Mouse (Mus musculus) myocyte (in vitro differentiated cells): ENCODE measurements at regions not wholly inside any gene's neighbourhood (a gene's known extent, or its start where the extent isn't known, plus 50 kb on each side); places are given as distances from the start of the nearest gene placed in this dataset.

ENCODE experiments used
- H3K27me3 ChIP-seq: one replicate; pipeline ENCODE4 v1.6.1; 2011; ENCODE audit not compliant: control insufficient read depth, insufficient read depth, insufficient read length
- H3K36me3 ChIP-seq: one replicate; pipeline ENCODE4 v1.6.1; 2011; ENCODE audit not compliant: control insufficient read depth, insufficient read depth
- H3K4me2 ChIP-seq: one replicate; pipeline ENCODE4 v1.6.1; 2011; ENCODE audit warnings: low read depth, control low read depth
- H3K4me3 ChIP-seq: one replicate; pipeline ENCODE4 v1.5.1; 2011; ENCODE audit warnings: mild to moderate bottlenecking, control low read depth, moderate library complexity
- H3K79me2 ChIP-seq: one replicate; pipeline ENCODE4 v1.6.1; 2011; ENCODE audit not compliant: control insufficient read depth, insufficient read depth
- H3ac ChIP-seq: one replicate; pipeline ENCODE4 v1.6.1; 2011; ENCODE audit not compliant: control insufficient read depth, insufficient read length
- CEBPB ChIP-seq: IDR thresholded peaks from 2 replicates; pipeline ENCODE4 v1.6.1; 2011; ENCODE audit warnings: mild to moderate bottlenecking, moderate library complexity; ENCODE audit not compliant: poor library complexity, insufficient read depth, severe bottlenecking
- E2F4 ChIP-seq: IDR thresholded peaks from one replicate; pipeline ENCODE4 v1.6.1; 2011; ENCODE audit warnings: mild to moderate bottlenecking, control low read depth, moderate library complexity; ENCODE audit not compliant: insufficient read depth
- MAX ChIP-seq: IDR thresholded peaks from one replicate; pipeline ENCODE4 v1.6.1; 2011; ENCODE audit warnings: low read depth, mild to moderate bottlenecking, control low read depth
- MYOD1 ChIP-seq, 3 experiments: IDR thresholded peaks; one replicate each; pipeline ENCODE4 v1.6.1; 2011; ENCODE audit warnings: control low read depth in 2 of 3, low read depth in 2 of 3, mild to moderate bottlenecking in 2 of 3, moderate library complexity in 1 of 3; ENCODE audit not compliant: insufficient read length in 2 of 3, control insufficient read depth in 1 of 3
- MYOG ChIP-seq, 3 experiments: IDR thresholded peaks; one replicate each; pipeline ENCODE4 v1.6.1; 2011; ENCODE audit warnings: control low read depth in 2 of 3, low read depth in 2 of 3, mild to moderate bottlenecking in 2 of 3; ENCODE audit not compliant: insufficient read length in 2 of 3, control insufficient read depth in 1 of 3, insufficient read depth in 1 of 3
- POLR2A ChIP-seq: IDR thresholded peaks from one replicate; pipeline ENCODE4 v1.6.1; 2011; ENCODE audit warnings: low read depth, mild to moderate bottlenecking, control low read depth, moderate library complexity; ENCODE audit not compliant: insufficient read length
- POLR2AphosphoS2 ChIP-seq: IDR thresholded peaks from one replicate; pipeline ENCODE4 v1.6.1; 2011; ENCODE audit warnings: low read depth, control low read depth; ENCODE audit not compliant: insufficient read length
- REST ChIP-seq: IDR thresholded peaks from one replicate; pipeline ENCODE4 v1.6.1; 2011; ENCODE audit warnings: mild to moderate bottlenecking, control low read depth, moderate library complexity; ENCODE audit not compliant: insufficient read depth, insufficient read length
- SRF ChIP-seq: IDR thresholded peaks from one replicate; pipeline ENCODE4 v1.6.1; 2011; ENCODE audit warnings: low read depth; ENCODE audit not compliant: control insufficient read depth, insufficient read length
- TCF12 ChIP-seq: IDR thresholded peaks from one replicate; pipeline ENCODE4 v1.6.1; 2011; ENCODE audit warnings: mild to moderate bottlenecking, control low read depth; ENCODE audit not compliant: poor library complexity, insufficient read depth, severe bottlenecking
- TCF3 ChIP-seq: IDR thresholded peaks from one replicate; pipeline ENCODE4 v1.6.1; 2011; ENCODE audit warnings: low read depth, control low read depth; ENCODE audit not compliant: insufficient read length
- USF1 ChIP-seq: IDR thresholded peaks from one replicate; pipeline ENCODE4 v1.6.1; 2011; ENCODE audit warnings: low read depth, mild to moderate bottlenecking, control low read depth, moderate library complexity

DNA sequence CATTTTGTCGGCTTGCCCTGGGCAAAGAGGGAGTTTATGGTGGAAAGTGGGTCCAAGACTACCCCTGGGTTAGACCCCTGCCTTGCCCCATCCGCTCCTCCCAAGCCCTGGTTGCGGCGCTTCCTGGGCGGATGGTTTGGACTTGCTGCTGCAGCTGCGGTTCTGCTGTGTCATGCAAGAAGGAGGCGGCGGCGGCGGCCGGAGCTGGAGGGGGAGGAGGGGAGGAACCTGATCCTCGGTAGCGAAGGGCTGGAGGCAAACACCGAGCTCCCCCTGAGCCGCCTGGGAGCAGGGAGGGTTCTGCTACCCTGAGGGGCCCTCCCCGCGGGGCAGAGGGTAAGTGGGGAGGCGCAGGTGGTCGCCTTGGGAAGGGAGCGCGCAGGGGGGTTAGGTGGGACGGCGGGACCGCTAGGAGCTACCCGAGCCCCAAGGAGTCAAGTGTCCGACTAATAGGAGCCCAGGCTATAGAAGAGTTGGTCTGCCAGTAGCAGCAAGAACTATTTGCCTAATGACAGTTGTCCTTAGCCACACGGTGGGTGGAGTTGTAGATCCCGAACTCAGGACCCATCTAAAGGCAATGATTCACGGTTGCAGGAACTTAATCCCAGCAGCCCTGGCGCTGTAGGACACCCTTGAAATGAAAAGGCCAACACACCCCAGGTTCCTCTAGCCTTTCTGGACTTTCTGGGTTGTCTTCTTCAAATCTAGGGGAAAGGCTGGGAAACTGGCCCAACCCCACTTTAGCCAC is 178.2 kb upstream of the Mkln1 start:
- Histone ChIP-seq H3K4me3 (peak overlapping the region; percentile 84), H3K27me3 (no peaks in the 10 kb centered on the region), H3K79me2 (peaks cover 10% of the 10 kb centered on the region), H3K4me2 (peak overlapping the region; percentile 100), H3ac (no peak overlapping the region), H3K36me3 (no peaks in the 10 kb centered on the region)
- TF ChIP-seq MAX: no peak
- TF ChIP-seq POLR2A: peak; percentile 17
- peak in 2 of 3 experiments; percentile 17 to 54 for TF ChIP-seq MYOG (IDR thresholded peaks at IDR 0.05; ENCODE audit: control insufficient read depth in 1 of 3, insufficient read depth in 1 of 3, insufficient read length in 2 of 3, low read depth in 2 of 3)
- no peak for TF ChIP-seq POLR2AphosphoS2
- TF ChIP-seq MYOD1 (IDR thresholded peaks at IDR 0.05; ENCODE audit: control insufficient read depth in 1 of 3, insufficient read length in 2 of 3, low read depth in 2 of 3): peak in 1 of 3 experiments; percentile 38
- TF ChIP-seq TCF3: no peak
- no peak for TF ChIP-seq E2F4
- no peak for TF ChIP-seq TCF12
- TF ChIP-seq CEBPB: no peak
- no peak for TF ChIP-seq SRF

GRCm38 (mm10) chr6:31221490-31221889 is 177.0 kb upstream of the Mkln1 start:
- no peak for TF ChIP-seq MYOD1 (IDR thresholded peaks at IDR 0.05; ENCODE audit: control insufficient read depth in 1 of 3, insufficient read length in 2 of 3, low read depth in 2 of 3)
- no peak for TF ChIP-seq E2F4
- TF ChIP-seq POLR2AphosphoS2: no peak
- TF ChIP-seq SRF: no peak
- no peak for TF ChIP-seq MAX
- no peak for TF ChIP-seq CEBPB
- TF ChIP-seq USF1: no peak
- TF ChIP-seq REST: no peak
- TF ChIP-seq MYOG (IDR thresholded peaks at IDR 0.05; ENCODE audit: control insufficient read depth in 1 of 3, insufficient read depth in 1 of 3, insufficient read length in 2 of 3, low read depth in 2 of 3): no peak
- no peak for TF ChIP-seq POLR2A
- no peak for TF ChIP-seq TCF3
- no peak for TF ChIP-seq TCF12
- Histone ChIP-seq H3K79me2 (peaks cover 3% of the 10 kb centered on the region), H3K36me3 (no peaks in the 10 kb centered on the region), H3ac (no peak overlapping the region), H3K27me3 (no peaks in the 10 kb centered on the region), H3K4me2 (no peak overlapping the region), H3K4me3 (peak overlapping the region; percentile 84)

- TF ChIP-seq TCF3 (no peak), TCF12 (no peak), CEBPB (no peak), POLR2AphosphoS2 (no peak), REST (no peak), POLR2A (no peak), MYOG (IDR thresholded peaks at IDR 0.05; ENCODE audit: control insufficient read depth in 1 of 3, insufficient read depth in 1 of 3, insufficient read length in 2 of 3, low read depth in 2 of 3) (no peak), MYOD1 (IDR thresholded peaks at IDR 0.05; ENCODE audit: control insufficient read depth in 1 of 3, insufficient read length in 2 of 3, low read depth in 2 of 3) (no peak), E2F4 (no peak), SRF (no peak), USF1 (no peak), MAX (no peak)
- H3K4me3 ChIP-seq: no peak overlapping the region
- H3K27me3 ChIP-seq: no peaks in the 10 kb centered on the region
These were observed 176.4 kb upstream of the Mkln1 start for GRCm38 (mm10) chr6:31222024-31222579.

DNA sequence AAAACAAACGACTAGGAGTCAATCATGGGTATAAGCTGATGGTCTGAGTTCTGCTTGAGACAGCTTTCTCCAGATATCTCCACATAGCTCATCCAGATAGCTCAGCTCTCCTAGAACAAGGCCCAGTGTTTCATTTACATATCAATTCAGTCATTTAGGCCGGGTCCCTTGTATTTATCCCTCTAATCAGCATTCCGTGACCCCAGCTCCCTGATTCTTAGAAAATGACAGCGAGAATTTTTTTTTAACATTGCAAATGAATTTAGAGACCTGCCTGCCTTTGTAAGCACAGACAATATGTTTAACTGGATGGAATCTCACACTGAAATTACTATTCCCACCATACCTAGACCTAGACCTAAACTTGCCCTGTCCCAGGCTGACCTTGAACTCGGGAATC is 171.1 kb upstream of the Mkln1 start:
- no peak overlapping the region for H3K4me2 ChIP-seq
- no peaks in the 10 kb centered on the region for H3K27me3 ChIP-seq
- TF ChIP-seq REST (no peak), MYOG (IDR thresholded peaks at IDR 0.05; ENCODE audit: control insufficient read depth in 1 of 3, insufficient read depth in 1 of 3, insufficient read length in 2 of 3, low read depth in 2 of 3) (no peak), POLR2A (no peak), CEBPB (no peak), SRF (no peak), POLR2AphosphoS2 (no peak), E2F4 (no peak), TCF3 (no peak), MAX (no peak), USF1 (no peak), MYOD1 (IDR thresholded peaks at IDR 0.05; ENCODE audit: control insufficient read depth in 1 of 3, insufficient read length in 2 of 3, low read depth in 2 of 3) (no peak), TCF12 (no peak)
- H3K36me3 ChIP-seq: no peaks in the 10 kb centered on the region
- no peaks in the 10 kb centered on the region for H3K79me2 ChIP-seq
- no peak overlapping the region for H3K4me3 ChIP-seq
- H3ac ChIP-seq: no peak overlapping the region

More at GRCm38 (mm10) chr6:31222024-31222579, 176.4 kb upstream of the Mkln1 start:
- Histone ChIP-seq H3ac (no peak overlapping the region), H3K36me3 (no peaks in the 10 kb centered on the region), H3K4me2 (no peak overlapping the region), H3K79me2 (peaks cover under 1% of the 10 kb centered on the region)
